Mouse (Mus musculus): ENCODE measurements at regions not wholly inside any gene's neighbourhood (a gene's known extent, or its start where the extent isn't known, plus 50 kb on each side); places are given as distances from the start of the nearest gene placed in this dataset.

DNA sequence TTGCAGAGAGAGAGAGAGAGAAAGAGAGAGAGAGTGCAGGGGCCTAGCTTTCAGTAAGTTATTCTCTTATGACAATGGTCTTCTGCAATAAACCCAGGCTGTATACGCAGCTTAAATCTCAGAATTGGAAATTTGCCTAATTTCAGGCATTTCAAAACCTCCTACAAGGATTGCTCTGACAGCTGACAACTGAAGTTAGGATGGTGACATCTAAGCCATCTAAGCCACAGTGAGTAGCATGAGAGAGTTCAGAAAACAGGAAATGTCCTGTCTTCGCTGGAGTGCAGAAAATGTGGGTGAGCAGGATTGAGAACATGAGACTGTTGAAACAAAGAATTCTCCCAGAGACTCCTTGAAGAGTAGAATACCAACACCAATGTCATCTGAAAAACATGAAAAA is 56.8 kb downstream of the Fam110c start:
- H3K36me3 ChIP-seq (ENCODE audit: control insufficient read depth, insufficient read depth) = no peaks in the 10 kb centered on the region
- TF ChIP-seq FOSL1 (IDR thresholded peaks at IDR 0.05; ENCODE audit: insufficient read depth, low read length, poor library complexity, severe bottlenecking) (no peak), MAX (IDR thresholded peaks at IDR 0.05) (no peak)
- no peak overlapping the region for H3K4me3 ChIP-seq (ENCODE audit: insufficient read depth, poor library complexity, severe bottlenecking)
- no peaks in the 10 kb centered on the region for H3K79me2 ChIP-seq (ENCODE audit: control insufficient read depth, insufficient read depth)
- no peaks in the 10 kb centered on the region for H3K79me3 ChIP-seq (ENCODE audit: low read depth)
- H3K27me3 ChIP-seq (ENCODE audit: control insufficient read depth, insufficient read depth, insufficient read length) = no peaks in the 10 kb centered on the region
- H3ac ChIP-seq (ENCODE audit: control insufficient read depth, insufficient read length, low read depth) = no peak overlapping the region

DNA sequence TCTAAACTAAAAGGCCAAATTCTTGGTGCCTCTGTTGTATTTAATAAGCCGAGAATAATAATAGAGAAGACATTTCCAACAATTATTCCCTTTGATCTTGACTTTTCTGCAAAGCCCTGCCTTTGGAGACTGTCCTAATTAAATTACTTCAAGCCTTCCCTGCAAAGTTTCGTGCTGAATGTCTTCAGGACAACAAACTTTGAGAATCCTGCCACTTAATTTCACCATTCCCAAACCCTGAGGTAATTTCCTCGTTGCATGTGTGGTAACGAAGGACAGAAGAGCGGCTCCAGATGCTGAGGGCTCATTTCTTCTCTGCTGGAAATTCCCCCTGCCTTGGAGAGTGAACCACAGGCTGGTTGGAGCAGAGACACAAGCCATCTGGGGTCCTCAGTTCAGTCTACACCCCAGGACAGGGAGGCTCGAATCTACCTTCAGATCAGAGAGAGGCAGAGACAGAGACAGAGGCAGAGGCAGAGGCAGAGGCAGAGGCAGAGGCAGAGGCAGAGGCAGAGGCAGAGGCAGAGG is 60.9 kb downstream of the Fam110c start:
- TF ChIP-seq FOSL1 (IDR thresholded peaks at IDR 0.05; ENCODE audit: insufficient read depth, low read length, poor library complexity, severe bottlenecking) (no peak), CEBPB (IDR thresholded peaks at IDR 0.05; ENCODE audit: low read depth) (no peak), USF1 (IDR thresholded peaks at IDR 0.05; ENCODE audit: low read depth) (no peak)
- Histone ChIP-seq H3K36me3 (ENCODE audit: control insufficient read depth, insufficient read depth) (no peaks in the 10 kb centered on the region), H3K79me3 (ENCODE audit: low read depth) (no peaks in the 10 kb centered on the region), H3ac (ENCODE audit: control insufficient read depth, insufficient read length, low read depth) (no peak overlapping the region), H3K4me3 (ENCODE audit: insufficient read depth, poor library complexity, severe bottlenecking) (no peak overlapping the region), H3K79me2 (ENCODE audit: control insufficient read depth, insufficient read depth) (no peaks in the 10 kb centered on the region), H3K27me3 (ENCODE audit: control insufficient read depth, insufficient read depth, insufficient read length) (no peaks in the 10 kb centered on the region)

- no peak overlapping the region for H3ac ChIP-seq (ENCODE audit: control insufficient read depth, insufficient read length, low read depth)
- H3K79me3 ChIP-seq (ENCODE audit: low read depth) = no peaks in the 10 kb centered on the region
- TF ChIP-seq CTCF (IDR thresholded peaks at IDR 0.05; ENCODE audit: control insufficient read depth, insufficient read depth, insufficient read length) = no peak
- TF ChIP-seq MYOG (IDR thresholded peaks at IDR 0.05; ENCODE audit: control insufficient read depth, extremely low read depth, insufficient read length) = no peak
- TF ChIP-seq FOSL1 (IDR thresholded peaks at IDR 0.05; ENCODE audit: insufficient read depth, low read length, poor library complexity, severe bottlenecking) = no peak
- TF ChIP-seq MYOD1 (IDR thresholded peaks at IDR 0.05; ENCODE audit: control insufficient read depth, insufficient read length, low read depth) = no peak
- TF ChIP-seq MAX (IDR thresholded peaks at IDR 0.05) = no peak
- TF ChIP-seq CEBPB (IDR thresholded peaks at IDR 0.05; ENCODE audit: low read depth) = no peak
- no peak for TF ChIP-seq USF1 (IDR thresholded peaks at IDR 0.05; ENCODE audit: low read depth)
- H3K27me3 ChIP-seq (ENCODE audit: control insufficient read depth, insufficient read depth, insufficient read length) = no peaks in the 10 kb centered on the region
- no peak overlapping the region for H3K4me3 ChIP-seq (ENCODE audit: insufficient read depth, poor library complexity, severe bottlenecking)
- no peaks in the 10 kb centered on the region for H3K36me3 ChIP-seq (ENCODE audit: control insufficient read depth, insufficient read depth)
- no peaks in the 10 kb centered on the region for H3K79me2 ChIP-seq (ENCODE audit: control insufficient read depth, insufficient read depth)
These were observed 62.7 kb downstream of the Fam110c start for GRCm38 (mm10) chr12:31136364-31136763.

GRCm38 (mm10) chr12:31136911-31137310 is 63.2 kb downstream of the Fam110c start:
- Histone ChIP-seq H3K4me3 (ENCODE audit: insufficient read depth, poor library complexity, severe bottlenecking) (no peak overlapping the region), H3K36me3 (ENCODE audit: control insufficient read depth, insufficient read depth) (no peaks in the 10 kb centered on the region), H3K27me3 (ENCODE audit: control insufficient read depth, insufficient read depth, insufficient read length) (no peaks in the 10 kb centered on the region), H3K79me2 (ENCODE audit: control insufficient read depth, insufficient read depth) (no peaks in the 10 kb centered on the region), H3ac (ENCODE audit: control insufficient read depth, insufficient read length, low read depth) (no peak overlapping the region), H3K79me3 (ENCODE audit: low read depth) (no peaks in the 10 kb centered on the region)
- no peak for TF ChIP-seq CTCF (IDR thresholded peaks at IDR 0.05; ENCODE audit: control insufficient read depth, insufficient read depth, insufficient read length)
- no peak for TF ChIP-seq FOSL1 (IDR thresholded peaks at IDR 0.05; ENCODE audit: insufficient read depth, low read length, poor library complexity, severe bottlenecking)
- no peak for TF ChIP-seq MYOG (IDR thresholded peaks at IDR 0.05; ENCODE audit: control insufficient read depth, extremely low read depth, insufficient read length)
- no peak for TF ChIP-seq MAX (IDR thresholded peaks at IDR 0.05)
- TF ChIP-seq MYOD1 (IDR thresholded peaks at IDR 0.05; ENCODE audit: control insufficient read depth, insufficient read length, low read depth) = no peak
- no peak for TF ChIP-seq USF1 (IDR thresholded peaks at IDR 0.05; ENCODE audit: low read depth)
- TF ChIP-seq CEBPB (IDR thresholded peaks at IDR 0.05; ENCODE audit: low read depth) = no peak

GRCm38 (mm10) chr12:31137431-31137830 is 63.8 kb downstream of the Fam110c start:
- Histone ChIP-seq H3K4me3 (ENCODE audit: insufficient read depth, poor library complexity, severe bottlenecking) (no peak overlapping the region), H3K36me3 (ENCODE audit: control insufficient read depth, insufficient read depth) (no peaks in the 10 kb centered on the region), H3K27me3 (ENCODE audit: control insufficient read depth, insufficient read depth, insufficient read length) (no peaks in the 10 kb centered on the region), H3K79me3 (ENCODE audit: low read depth) (no peaks in the 10 kb centered on the region), H3ac (ENCODE audit: control insufficient read depth, insufficient read length, low read depth) (no peak overlapping the region), H3K79me2 (ENCODE audit: control insufficient read depth, insufficient read depth) (no peaks in the 10 kb centered on the region)
- no peak for TF ChIP-seq CTCF (IDR thresholded peaks at IDR 0.05; ENCODE audit: control insufficient read depth, insufficient read depth, insufficient read length)
- no peak for TF ChIP-seq MYOG (IDR thresholded peaks at IDR 0.05; ENCODE audit: control insufficient read depth, extremely low read depth, insufficient read length)
- no peak for TF ChIP-seq MYOD1 (IDR thresholded peaks at IDR 0.05; ENCODE audit: control insufficient read depth, insufficient read length, low read depth)

DNA sequence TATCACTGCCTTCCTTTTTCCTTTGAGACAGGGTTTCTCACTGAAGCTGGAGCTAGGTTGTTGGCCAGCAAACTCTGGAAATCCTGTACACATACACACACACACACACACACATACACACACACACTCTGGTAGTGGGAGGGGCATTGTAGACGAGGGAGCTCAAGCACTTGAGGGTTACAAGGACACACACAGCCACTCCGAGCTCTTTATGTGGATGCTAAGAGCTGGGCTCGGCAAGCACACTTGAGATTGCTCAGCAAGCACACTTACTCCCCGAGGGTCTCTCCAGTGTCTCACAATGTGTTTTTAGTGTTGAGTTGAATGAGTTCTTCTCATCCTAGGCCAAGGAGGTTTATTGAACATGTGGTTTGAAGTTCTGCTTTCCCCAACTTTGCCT is 66.2 kb downstream of the Fam110c start:
- H3K79me2 ChIP-seq (ENCODE audit: control insufficient read depth, insufficient read depth) = no peaks in the 10 kb centered on the region
- TF ChIP-seq MAX (IDR thresholded peaks at IDR 0.05) = no peak
- no peak for TF ChIP-seq MYOD1 (IDR thresholded peaks at IDR 0.05; ENCODE audit: control insufficient read depth, insufficient read length, low read depth)
- TF ChIP-seq USF1 (IDR thresholded peaks at IDR 0.05; ENCODE audit: low read depth) = no peak
- no peak for TF ChIP-seq CTCF (IDR thresholded peaks at IDR 0.05; ENCODE audit: control insufficient read depth, insufficient read depth, insufficient read length)
- no peak overlapping the region for H3ac ChIP-seq (ENCODE audit: control insufficient read depth, insufficient read length, low read depth)
- H3K27me3 ChIP-seq (ENCODE audit: control insufficient read depth, insufficient read depth, insufficient read length) = no peaks in the 10 kb centered on the region
- H3K4me3 ChIP-seq (ENCODE audit: insufficient read depth, poor library complexity, severe bottlenecking) = no peak overlapping the region
- no peaks in the 10 kb centered on the region for H3K36me3 ChIP-seq (ENCODE audit: control insufficient read depth, insufficient read depth)
- H3K79me3 ChIP-seq (ENCODE audit: low read depth) = no peaks in the 10 kb centered on the region

Data from C2C12 (cell line).